Mouse (Mus musculus): ENCODE results near the gene Scgb2b17. TPM values are rescaled to one million over a fixed set of nuclear protein-coding genes. Genes with fewer than 3 reads are reported as not detected.
"Not testable (repeated sequence)": the region's sequence is repeated elsewhere in the genome, so short reads cannot be mapped to it uniquely, and the experiment has no call there.

The Scgb2b17 gene
- total RNA-seq (2021): not detected in 2 replicates
- long read RNA-seq: 0 reads

DNA sequence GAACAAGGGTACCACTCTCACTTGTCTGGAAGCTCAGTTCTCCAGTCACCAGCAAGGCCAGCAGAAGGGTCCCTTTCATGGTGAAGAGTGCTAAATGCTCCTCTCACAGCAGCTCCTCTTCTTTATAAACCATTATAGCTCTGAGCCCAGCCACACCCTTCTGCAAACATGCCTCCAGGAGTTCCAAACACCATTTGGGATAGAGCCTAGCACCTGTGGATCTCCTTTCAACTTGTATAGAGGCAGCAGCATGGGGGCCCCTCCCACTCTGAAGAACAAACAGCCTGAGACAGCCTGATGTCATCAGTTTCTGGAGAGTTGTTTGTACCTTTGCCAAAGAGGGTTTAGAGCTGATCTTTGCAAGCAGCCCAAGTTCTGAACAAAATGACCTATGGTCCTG is at the start of gene Scgb2b17:
Gene Scgb2b17 (minus strand): TSS at position 101 of the 400 bp plus-strand sequence.
- DNase-seq: not testable (repeated sequence)

DNA sequence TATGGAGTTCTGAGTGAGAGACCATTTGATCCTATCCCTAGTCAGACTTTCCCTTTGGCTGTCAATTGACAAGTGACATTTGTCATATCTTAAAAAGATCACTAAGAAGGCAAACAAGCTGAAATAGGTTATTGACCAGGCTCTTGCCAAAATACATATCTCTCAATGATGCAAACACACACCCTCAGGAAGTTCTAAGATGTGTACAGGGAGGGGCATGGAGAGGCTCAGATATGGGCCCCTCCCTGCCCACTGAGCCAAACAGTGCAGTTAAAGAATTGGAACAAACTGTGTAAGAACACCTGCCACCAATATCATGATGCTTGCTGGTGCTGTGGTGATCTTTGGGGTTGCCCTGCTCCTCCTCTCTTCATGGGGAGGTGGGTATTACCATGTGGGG is 6.8 kb upstream of the Scgb2b17 start, which contains the start of gene Scgb1b17:
Gene Scgb1b17 (plus strand): TSS at position 301 of the 400 bp plus-strand sequence.
- DNase-seq: not testable (repeated sequence)

Other genes starting within 250 kb of the Scgb2b17 start
- gene Scgb2b15, start 226.9 kb downstream of the Scgb2b17 start, total RNA-seq (2021): not detected in 2 replicates
- gene Scgb1b15, start 220.0 kb downstream of the Scgb2b17 start, total RNA-seq (2021): not detected in 2 replicates
- gene Scgb1b17, start 6.9 kb upstream of the Scgb2b17 start, total RNA-seq (2021): not detected in 2 replicates
- not detected in 2 replicates for gene Scgb2b18, start 117.3 kb upstream of the Scgb2b17 start, total RNA-seq (2021)
- not detected in 2 replicates for gene Scgb1b18, start 129.0 kb upstream of the Scgb2b17 start, total RNA-seq (2021)
- gene Scgb2b19, start 223.8 kb upstream of the Scgb2b17 start, total RNA-seq (2021): not detected in 2 replicates
- not detected in 2 replicates for gene Scgb1b19, start 230.7 kb upstream of the Scgb2b17 start, total RNA-seq (2021)